Mouse (Mus musculus) kidney, postnatal 14 days (tissue): ENCODE measurements around the gene Nudcd3.

Source experiments
- DNase-seq: peaks from one replicate; pipeline ENCODE4 v3.0.0; 2022; ENCODE audit warnings: mixed read lengths

Nudcd3 gene

DNA sequence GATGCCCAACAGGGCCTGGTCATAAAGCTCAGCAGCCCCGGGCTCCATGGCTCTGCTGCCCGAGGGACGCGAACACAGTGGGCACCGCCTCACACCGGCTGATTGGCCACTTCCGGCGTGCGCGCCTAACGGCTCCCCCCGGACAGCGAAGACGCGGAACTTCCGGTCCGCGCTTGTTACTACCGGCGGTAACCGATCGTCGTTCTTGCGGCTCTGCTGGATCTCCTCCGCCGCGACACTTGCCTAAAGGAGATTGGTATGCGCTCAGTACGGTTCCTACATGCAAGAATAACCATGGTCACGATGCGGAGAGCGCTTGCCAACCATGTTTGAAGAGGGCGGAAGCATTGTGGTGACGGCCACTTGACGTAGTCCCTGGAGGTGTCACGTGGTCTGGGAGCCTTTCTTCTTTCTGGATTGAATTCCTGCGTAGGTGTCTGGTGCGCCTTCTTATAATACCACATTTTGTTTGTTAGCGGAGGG is at the start of gene Nudcd3:
Gene Nudcd3 (minus strand): TSS at position 329 of the 483 bp plus-strand sequence.
- peak; percentile 92 for DNase-seq

DNA sequence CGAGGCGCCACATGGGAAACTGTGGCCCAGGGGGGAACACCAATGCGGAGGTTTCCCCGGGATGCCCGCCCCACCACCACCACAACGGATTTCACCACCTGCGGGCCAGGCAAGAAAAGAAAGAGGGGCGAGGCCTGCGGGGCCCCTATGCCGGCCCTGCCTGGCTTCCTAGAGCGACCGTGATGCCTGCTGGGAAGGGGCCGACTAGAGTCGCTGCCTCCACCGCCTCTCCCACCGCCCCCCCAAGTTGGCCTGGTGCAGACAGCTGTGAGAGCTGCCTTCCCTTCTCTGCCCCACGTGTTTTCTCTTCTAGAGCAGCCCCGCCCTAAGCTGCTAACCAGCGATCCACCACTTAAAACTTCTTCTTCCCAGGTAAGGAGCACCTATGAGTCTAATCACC is 44.5 kb upstream of the Nudcd3 start:
- no peak for DNase-seq

DNA sequence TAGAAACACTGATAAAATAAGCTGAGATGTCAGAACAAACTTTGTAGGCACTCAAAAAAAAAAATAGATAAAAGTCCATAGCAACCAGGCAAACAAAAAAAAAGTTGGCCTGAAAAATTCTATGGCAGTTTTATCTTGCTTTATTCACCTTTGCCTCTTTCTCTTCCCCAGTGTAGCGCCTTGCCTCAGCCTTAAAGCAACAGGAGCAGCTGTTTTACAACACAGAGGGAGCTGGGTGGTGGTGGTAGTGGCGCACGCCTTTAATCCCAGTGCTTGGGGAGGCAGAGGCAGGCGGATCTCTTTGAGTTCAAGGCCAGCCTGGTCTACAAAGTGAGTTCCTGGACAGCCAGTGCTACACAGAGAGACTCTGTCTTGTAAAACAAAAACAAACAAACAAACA is 32.8 kb upstream of the Nudcd3 start:
- DNase-seq, result no peak

DNA sequence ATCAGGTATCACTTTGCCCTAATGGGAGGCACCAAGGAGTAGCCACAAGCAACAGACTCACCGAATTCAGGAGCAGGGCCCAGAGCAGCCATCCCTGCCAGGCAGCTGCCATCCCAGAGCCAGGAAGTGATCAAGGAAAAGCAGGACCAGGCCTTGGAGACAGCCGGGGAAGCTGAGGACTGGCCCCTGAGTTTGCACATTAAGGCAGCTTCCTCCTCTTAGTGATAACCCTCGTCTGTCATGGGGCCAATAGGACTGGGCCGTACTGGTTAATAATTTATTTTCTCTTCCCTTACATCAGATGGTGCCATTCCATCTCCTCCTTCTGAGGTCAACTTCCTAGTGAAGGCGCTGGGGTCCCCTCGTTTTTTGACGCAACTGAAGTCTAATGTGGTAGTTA is 29.8 kb upstream of the Nudcd3 start, which contains the start of gene Npc1l1:
Gene Npc1l1 (minus strand): TSS at position 132 of the 400 bp plus-strand sequence.
- no peak for DNase-seq

- DNase-seq, result peak; percentile 16
Observed at GRCm38 (mm10) chr11:6224541-6225229, 24.5 kb upstream of the Nudcd3 start.

DNA sequence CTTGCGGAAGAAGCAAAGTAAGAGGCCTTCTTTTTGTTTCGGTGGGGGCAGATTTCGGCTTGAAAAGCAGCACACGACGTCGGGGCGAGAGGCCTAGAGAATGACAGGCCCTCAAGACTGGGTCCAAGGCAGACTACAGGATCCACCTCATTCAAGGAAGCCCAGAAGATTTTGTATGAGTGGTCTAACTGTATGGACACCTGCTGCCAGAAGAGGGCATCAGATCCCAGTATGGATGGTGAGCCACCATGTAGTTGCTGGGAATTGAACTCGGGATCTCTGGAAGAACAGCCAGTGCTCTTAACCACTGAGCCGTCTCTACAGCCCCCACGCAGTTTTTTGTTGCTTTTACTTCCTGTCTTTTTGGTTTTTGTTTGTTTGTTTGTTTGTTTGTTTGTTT is 22.0 kb upstream of the Nudcd3 start:
- DNase-seq, result no peak

DNA sequence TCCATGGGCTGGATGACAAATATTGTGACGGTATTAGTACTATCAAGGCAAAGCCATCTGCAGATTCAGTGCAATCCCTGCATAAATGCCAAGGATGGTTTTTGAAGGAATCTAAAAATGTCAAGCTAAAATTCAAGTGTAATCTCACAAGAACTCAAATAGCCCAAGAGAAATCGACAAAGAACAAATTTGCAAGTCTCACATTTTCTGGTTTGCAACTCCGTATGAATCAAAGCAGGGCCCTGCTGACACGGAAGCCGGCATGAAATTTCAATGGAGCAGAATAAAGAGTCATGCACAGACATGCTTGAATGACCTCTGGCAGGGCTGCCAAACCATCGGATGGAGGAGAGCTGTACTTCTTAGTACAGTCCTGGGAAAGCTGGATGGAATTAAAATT is 19.8 kb upstream of the Nudcd3 start:
- no peak for DNase-seq

GRCm38 (mm10) chr11:6218189-6218896 is 18.1 kb upstream of the Nudcd3 start:
- no peak for DNase-seq

GRCm38 (mm10) chr11:6216834-6217233 is 16.6 kb upstream of the Nudcd3 start:
- DNase-seq, result no peak

DNA sequence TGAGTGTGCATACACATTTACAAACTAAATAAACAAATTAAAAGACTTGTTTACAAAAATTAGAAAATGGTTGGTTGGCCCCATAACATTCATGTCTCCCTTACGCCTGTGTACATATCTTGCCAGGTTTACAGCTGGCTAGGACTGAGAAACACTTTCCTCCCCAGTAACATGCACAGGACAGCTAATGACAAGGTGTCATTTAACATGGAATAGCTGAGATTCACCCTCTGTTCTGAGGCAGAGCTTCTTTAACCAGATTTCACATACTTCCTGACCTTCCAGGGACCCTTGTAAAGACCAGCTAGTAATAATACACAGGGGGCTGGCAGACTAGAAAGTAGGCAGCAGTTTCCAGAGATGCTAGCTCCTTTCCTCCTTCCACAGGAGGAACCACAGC is 7.9 kb upstream of the Nudcd3 start:
- DNase-seq, result no peak

DNA sequence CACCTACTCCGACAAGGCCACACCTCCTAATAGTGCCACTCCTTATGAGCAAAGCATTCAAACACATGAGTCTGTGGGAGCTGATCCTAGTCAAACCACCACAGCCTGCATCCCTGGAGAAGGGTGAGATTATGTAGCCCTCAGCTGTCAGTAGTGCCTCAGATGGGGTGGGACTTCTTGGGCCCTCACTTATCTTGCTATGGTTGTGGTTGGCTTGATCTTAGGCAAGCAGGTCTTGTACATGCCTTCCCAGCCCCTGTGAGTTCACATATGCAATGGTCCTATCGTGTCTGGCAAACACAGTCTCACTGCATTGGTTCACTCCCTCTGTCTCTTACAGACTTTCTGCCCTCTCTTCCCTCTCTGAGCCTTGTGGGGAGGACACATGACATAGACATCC is 6.9 kb upstream of the Nudcd3 start:
- DNase-seq, result no peak

DNA sequence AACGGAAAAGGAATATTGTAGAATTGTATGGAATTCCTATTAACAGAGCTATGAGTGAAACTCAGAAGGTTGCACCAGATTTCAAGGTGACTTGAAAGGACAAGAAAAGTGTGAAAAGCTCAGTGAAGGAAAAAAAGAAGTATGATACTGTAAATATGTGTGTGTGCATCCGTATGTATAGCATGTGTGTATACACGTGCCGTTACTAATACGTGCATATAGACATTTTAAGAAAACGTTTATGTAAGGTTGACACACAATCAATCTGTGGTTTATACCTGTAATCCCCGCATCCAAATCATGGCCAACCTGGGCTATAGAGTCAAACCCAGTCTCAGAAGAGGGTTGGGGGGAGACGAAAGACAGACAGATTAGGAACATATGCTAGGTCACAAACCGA is 355 bp upstream of the Nudcd3 start:
- DNase-seq, result no peak

DNA sequence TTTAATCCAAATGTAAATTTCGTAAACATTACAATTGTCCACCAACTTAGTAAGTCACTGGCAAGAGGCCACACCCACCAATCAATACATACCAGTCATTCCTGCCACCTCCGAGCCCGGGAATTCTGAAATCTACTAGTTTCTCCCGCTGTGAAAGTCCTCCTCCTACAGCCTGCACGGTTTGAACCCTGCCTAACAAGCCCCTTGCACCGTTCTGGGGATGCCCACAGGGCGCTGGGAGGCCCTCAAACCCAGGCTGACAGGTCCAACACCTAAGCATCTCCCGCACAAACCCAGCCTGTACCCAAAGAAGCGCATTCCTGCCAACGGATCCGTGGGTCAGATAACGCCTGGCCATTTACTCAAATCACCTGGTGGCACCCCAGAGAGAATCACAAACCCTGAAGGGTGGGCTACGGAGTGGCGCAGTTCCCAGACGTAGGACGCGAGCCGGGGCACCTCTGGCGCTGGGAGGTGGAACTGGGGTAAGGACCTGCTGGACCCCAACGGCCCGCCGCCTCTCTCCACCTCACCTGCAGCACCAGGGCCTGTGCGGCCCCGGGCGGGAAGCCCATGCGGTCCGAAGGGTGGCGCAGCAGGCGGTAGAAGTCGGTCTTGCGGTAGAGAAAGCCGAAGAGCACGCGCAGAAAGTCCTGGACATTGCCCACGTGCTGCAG is 667 bp downstream of the Nudcd3 start, which contains the start of gene A730071L15Rik:
Gene A730071L15Rik (plus strand): TSS at position 620 of the 677 bp plus-strand sequence.
- peak; percentile 12 for DNase-seq

DNA sequence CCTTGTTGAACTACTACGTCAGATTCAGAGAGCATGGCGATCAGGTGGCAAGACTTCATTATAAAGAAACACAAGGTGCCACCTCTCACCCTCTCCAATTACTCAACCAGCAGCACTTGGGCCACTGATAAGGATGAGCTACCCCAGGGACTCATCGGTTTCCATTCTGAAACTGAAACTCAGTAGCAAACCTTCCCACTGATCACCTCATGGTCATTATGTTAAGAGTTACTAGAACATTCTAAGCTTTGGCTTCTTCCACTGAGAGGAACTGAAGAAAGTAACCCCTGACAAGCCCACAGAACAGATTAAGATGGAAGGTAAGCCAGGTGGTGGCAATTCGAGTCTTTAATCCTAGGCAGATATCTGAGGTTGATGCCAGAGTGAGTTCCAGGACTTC is 1.8 kb downstream of the Nudcd3 start:
- no peak for DNase-seq

DNA sequence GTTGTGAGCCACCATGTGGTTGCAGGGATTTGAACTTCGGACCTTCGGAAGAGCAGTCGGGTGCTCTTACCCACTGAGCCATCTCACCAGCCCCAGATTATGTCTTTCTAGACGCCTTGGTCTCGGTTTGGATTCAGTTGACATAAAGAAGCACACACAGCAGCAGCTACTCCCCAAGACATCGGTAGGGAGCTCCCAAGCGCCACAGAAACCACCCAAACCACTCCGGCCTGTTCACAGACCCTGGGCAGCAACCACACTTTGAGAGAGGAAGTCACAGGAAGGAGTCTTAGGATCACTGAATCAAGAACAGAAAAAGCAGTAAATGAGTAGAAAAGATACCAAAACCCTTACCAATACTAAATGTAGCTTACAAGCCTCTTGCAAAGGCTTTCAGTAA is 3.4 kb downstream of the Nudcd3 start:
- DNase-seq, result no peak

- peak; percentile 91 for DNase-seq
Observed at GRCm38 (mm10) chr11:6187878-6188277, 12.3 kb downstream of the Nudcd3 start.

DNA sequence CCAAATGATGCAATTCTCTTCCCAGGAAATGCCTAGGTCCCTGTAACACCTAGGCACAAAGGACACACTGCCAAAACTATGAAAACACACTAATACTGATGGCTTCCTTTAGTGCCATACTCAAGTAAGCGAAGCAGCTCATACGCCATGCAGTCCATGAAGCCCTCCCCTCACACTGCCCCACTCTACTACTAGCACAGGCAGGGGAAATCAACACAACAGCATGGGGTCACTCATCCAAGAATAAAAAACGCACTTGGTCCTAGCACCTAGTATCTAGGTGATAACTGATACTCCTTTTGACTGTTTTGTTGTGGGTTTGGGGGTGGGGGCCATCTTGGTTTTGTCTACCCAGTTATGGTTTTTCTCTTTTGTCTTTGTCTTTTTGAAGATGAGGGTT is 12.8 kb downstream of the Nudcd3 start:
- DNase-seq, result no peak

- DNase-seq, result no peak
Observed at GRCm38 (mm10) chr11:6184202-6184935, 15.8 kb downstream of the Nudcd3 start.

GRCm38 (mm10) chr11:6183246-6183645 is 17.0 kb downstream of the Nudcd3 start:
- DNase-seq, result no peak

GRCm38 (mm10) chr11:6180811-6181399 is 19.3 kb downstream of the Nudcd3 start:
- no peak for DNase-seq

GRCm38 (mm10) chr11:6179194-6179593 is 21.0 kb downstream of the Nudcd3 start:
- no peak for DNase-seq

- no peak for DNase-seq
Observed at GRCm38 (mm10) chr11:6178673-6179166, 21.5 kb downstream of the Nudcd3 start.
